10 mouse cellular contexts compared by ENCODE assay signal in the genomic region with DNA sequence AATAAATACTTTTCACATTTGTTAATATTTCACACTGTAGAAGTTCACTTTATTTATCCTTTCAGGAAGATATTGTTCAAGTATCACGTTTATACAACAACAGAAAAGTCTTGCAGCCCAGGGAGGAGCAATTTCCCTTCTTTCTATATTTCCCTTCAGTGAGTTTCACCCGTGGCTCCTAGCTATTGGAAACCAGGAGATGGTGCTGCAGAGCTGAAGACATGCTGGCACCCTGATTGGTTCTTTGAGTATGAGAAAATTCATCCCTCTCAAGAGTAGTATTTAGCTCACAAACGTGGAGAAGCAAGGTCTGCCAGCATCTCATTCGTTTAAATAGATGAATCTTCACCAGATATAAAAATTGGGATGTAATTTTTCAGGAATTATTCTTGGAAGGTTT.
A peak's percentile ranks its signal among the peaks of the same experiment; 100 is the strongest.
DNase-seq lines count a peak whose midpoint lies in the region; ATAC-seq and TF ChIP-seq lines count a peak whose summit lies in the region.
"Had no signal": no experiment of that assay in that cellular context is flagged by ENCODE, and none has a peak within 500 bp of the region (broad histone marks: within the 10 kb centered on the region; RNA-seq: fewer than 3 reads in every experiment).

No protein-coding gene starts in this region.

- 13% methylated on average over 4 of the region's 4 CpGs for WGBS in heart, adult 2 months
- WGBS in midbrain, embryonic 16.5 days: 39% methylated on average over 4 of the region's 4 CpGs
- 33% methylated on average over 4 of the region's 4 CpGs for WGBS in forebrain, embryonic 15.5 days

- no peak overlapping the region for H3K9ac ChIP-seq in heart, adult 2 months (ENCODE audit: low read depth, low read length)
- no peak overlapping the region for H3K9ac ChIP-seq in midbrain, embryonic 16.5 days (ENCODE audit: low read depth, low read length)
- no peak overlapping the region for H3K9ac ChIP-seq in forebrain, embryonic 15.5 days (replicated peaks)
- H3K9ac ChIP-seq: liver, embryonic 13.5 days had no signal

- H3K4me3 ChIP-seq in heart, adult 2 months: no peak overlapping the region
- H3K4me3 ChIP-seq in midbrain, embryonic 16.5 days (ENCODE audit: low read depth, low read length): no peak overlapping the region
- H3K4me3 ChIP-seq in forebrain, embryonic 15.5 days: no peak overlapping the region
- H3K4me3 ChIP-seq: liver, embryonic 13.5 days had no signal

- H3K27me3 ChIP-seq in heart, adult 2 months (ENCODE audit: control insufficient read depth, insufficient read depth, low read length): 0 out of 2 replicates have a peak, but pooled peaks cover 1% of the 10 kb centered on the region
- no peaks in the 10 kb centered on the region for H3K27me3 ChIP-seq in midbrain, embryonic 16.5 days (ENCODE audit: control insufficient read depth, insufficient read depth, low read depth, low read length)
- no peaks in the 10 kb centered on the region for H3K27me3 ChIP-seq in forebrain, embryonic 15.5 days
- H3K27me3 ChIP-seq: liver, embryonic 13.5 days had no signal

- H3K27ac ChIP-seq in heart, adult 2 months: no peak overlapping the region
- no peak overlapping the region for H3K27ac ChIP-seq in midbrain, embryonic 16.5 days (ENCODE audit: low read length)
- no peak overlapping the region for H3K27ac ChIP-seq in forebrain, embryonic 15.5 days (replicated peaks)
- H3K27ac ChIP-seq: liver, embryonic 13.5 days had no signal

- TF ChIP-seq EP300 in heart, adult 2 months (IDR thresholded peaks at IDR 0.05; ENCODE audit: insufficient read depth, low read depth, low read length): no peak

- H3K4me1 ChIP-seq in heart, adult 2 months (ENCODE audit: control insufficient read depth, insufficient read depth, low read length): no peaks in the 10 kb centered on the region
- no peaks in the 10 kb centered on the region for H3K4me1 ChIP-seq in midbrain, embryonic 16.5 days (ENCODE audit: control insufficient read depth, insufficient read depth, low read length)
- H3K4me1 ChIP-seq in forebrain, embryonic 15.5 days: no peaks in the 10 kb centered on the region
- H3K4me1 ChIP-seq: liver, embryonic 13.5 days had no signal

- H3K4me2 ChIP-seq in midbrain, embryonic 16.5 days (ENCODE audit: low read length): no peak overlapping the region
- no peak overlapping the region for H3K4me2 ChIP-seq in forebrain, embryonic 15.5 days (replicated peaks)
- H3K4me2 ChIP-seq: liver, embryonic 13.5 days had no signal

- ATAC-seq in midbrain, embryonic 16.5 days: no peak
- ATAC-seq in forebrain, embryonic 15.5 days (replicated peaks): no peak

- peak; percentile 4 to 22 for DNase-seq in heart, adult 2 months
- DNase-seq in heart, postnatal 25 days (ENCODE audit: low spot score): no peak
- peak; percentile 19 for DNase-seq in thymus, postnatal 4 days
- no peak for DNase-seq in thymus, adult 18-20 months
- peak; percentile 24 to 34 for DNase-seq in frontal cortex, postnatal 36 days (ENCODE audit: low spot score in 2 of 2)
- peak; percentile 32 for DNase-seq in left cerebral cortex, postnatal 4 days
- DNase-seq: liver, embryonic 13.5 days had no signal

- H3K9me3 ChIP-seq in midbrain, embryonic 16.5 days (replicated peaks; ENCODE audit: control insufficient read depth, low read length, poor library complexity, severe bottlenecking): no peaks in the 10 kb centered on the region
- no peaks in the 10 kb centered on the region for H3K9me3 ChIP-seq in forebrain, embryonic 15.5 days
- H3K9me3 ChIP-seq: liver, embryonic 13.5 days had no signal

- TF ChIP-seq CTCF in heart, adult 2 months (IDR thresholded peaks at IDR 0.05): peak; percentile 72

- no peak for TF ChIP-seq POLR2A in heart, adult 2 months (IDR thresholded peaks at IDR 0.05; ENCODE audit: insufficient read depth, low read depth, low read length)

- intact Hi-C loops in heart, adult 2 months (cut with DNase I): loop anchor here (1.0 to 5.0 kb wide), 2 partner anchors 264 to 346 kb away; a partner anchor contains a TSS
- intact Hi-C loops in heart, postnatal 25 days (cut with DNase I): loop anchor here (2.0 to 5.0 kb wide), 2 partner anchors 264 to 346 kb away; a partner anchor contains a TSS
- intact Hi-C loops in left cerebral cortex, postnatal 4 days (cut with DNase I): loop anchor here (5.0 kb wide), 1 partner anchor 264 kb away; a partner anchor contains a TSS

- no peaks in the 10 kb centered on the region for H3K36me3 ChIP-seq in heart, adult 2 months (ENCODE audit: control insufficient read depth, insufficient read depth, low read length)
- no peaks in the 10 kb centered on the region for H3K36me3 ChIP-seq in midbrain, embryonic 16.5 days (ENCODE audit: control insufficient read depth, insufficient read depth, low read length)
- H3K36me3 ChIP-seq in forebrain, embryonic 15.5 days: no peaks in the 10 kb centered on the region
- H3K36me3 ChIP-seq: G1E; liver, embryonic 13.5 days had no signal

- H3K79me2 ChIP-seq in heart, adult 2 months (replicated peaks; ENCODE audit: control insufficient read depth, insufficient read depth, low read length): no peaks in the 10 kb centered on the region

Comparison
In these comparisons a context has a peak if more than half of its experiments do, and no peak if none do; other contexts are left out.
1. DNase-seq: peak in heart, adult 2 months (2 of 2), thymus, postnatal 4 days (single experiment), frontal cortex, postnatal 36 days (2 of 2) and left cerebral cortex, postnatal 4 days (single experiment); none in heart, postnatal 25 days (single experiment) and thymus, adult 18-20 months (0 of 2).